Mouse (Mus musculus) spleen, adult 18-20 months (tissue): ENCODE data around the gene Ubr3.
"Not testable (repeated sequence)": the region's sequence is repeated elsewhere in the genome, so short reads cannot be mapped to it uniquely, and the experiment has no call there.

ENCODE experiments used
- DNase-seq, 2 experiments: peaks; one replicate each; pipeline ENCODE4 v3.0.0; 2022; ENCODE audit warnings: mixed read lengths in 2 of 2

Gene Ubr3

GRCm38 (mm10) chr2:69897039-69897617 lies at the start of gene Ubr3:
Gene Ubr3 (plus strand): TSS chr2:69897246.
- peak; percentile 96 to 99 for DNase-seq

GRCm38 (mm10) chr2:69849215-69849614 lies 47.8 kb upstream of the Ubr3 start:
- no peak for DNase-seq

DNA sequence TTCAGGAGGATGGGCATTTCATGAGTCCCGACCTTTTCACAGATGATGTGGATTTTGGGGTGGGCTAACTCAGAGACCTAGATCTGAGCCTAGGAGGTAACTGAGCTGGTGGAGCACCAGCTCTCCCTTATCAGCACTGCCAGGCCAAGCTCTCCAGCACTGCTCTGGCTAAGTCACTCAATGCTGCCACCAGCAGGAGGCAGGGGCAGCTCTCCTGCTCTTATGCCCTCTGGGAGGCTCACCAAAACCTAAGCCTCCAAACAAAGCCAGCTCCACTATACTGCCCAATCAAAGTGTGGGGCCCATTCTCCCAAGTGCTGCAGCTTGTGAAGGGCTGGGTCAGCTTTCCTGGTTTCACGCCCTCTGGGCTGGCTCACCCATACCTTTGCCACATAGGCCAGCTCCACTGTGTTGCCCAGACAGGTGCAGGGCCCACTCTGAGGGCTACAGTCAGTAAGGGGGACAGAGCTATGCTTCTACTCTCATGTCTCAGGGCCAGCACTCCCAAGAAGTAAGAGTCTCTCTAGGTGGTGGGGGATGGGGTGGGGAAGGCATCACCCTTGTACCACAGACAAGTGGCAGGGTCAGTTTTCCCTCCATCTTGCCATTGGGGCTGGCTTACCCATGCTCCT lies 45.5 kb upstream of the Ubr3 start:
- DNase-seq = no peak

DNA sequence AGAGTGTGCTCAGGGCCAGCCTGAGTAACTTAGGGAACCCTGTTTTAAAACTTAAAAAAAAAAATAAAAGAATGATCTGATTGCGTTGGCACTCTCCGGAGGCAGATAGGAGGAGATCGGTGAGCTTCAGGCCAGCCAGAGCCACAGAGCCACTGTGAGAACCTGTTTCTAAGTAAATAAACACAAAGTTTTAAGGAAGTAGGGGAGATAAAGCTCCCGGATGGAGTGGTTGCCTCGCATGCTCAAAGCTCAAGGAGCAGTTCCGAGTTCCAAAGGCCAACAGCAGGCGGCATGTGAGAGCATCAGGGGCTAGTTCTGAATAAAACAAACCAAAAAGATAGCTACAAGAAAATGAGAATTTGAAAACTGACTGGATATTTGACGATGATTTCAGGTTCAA lies 40.7 kb upstream of the Ubr3 start:
- DNase-seq = no peak

DNA sequence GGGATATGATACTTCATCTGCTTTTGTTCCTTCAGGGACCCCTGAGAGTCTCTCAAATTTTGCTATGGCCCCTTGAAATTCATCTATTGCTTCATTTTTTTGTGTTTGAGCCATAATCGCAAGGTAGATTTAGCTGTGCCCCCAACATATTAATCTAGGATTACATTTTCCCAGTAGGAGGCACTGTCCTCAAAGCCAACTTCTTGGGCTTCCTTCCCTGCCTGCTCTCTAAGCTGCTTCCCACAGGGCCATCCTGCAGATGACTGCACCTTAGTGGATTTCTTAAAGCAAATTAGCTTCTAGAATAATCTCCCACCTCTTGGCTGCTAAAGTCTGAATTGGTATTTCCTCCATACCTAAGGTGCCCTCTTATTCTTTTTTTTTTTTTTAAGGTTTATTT lies 39.2 kb upstream of the Ubr3 start:
- DNase-seq = no peak

- peak; percentile 26 to 31 for DNase-seq
These were observed 36.0 kb upstream of the Ubr3 start for GRCm38 (mm10) chr2:69860972-69861452.

- peak; percentile 86 to 93 for DNase-seq
These were observed 35.5 kb upstream of the Ubr3 start, which contains the start of gene Ssb for GRCm38 (mm10) chr2:69861485-69862091. Gene Ssb (plus strand): TSS chr2:69861562.

GRCm38 (mm10) chr2:69862117-69862657 lies 34.9 kb upstream of the Ubr3 start:
- no peak for DNase-seq

DNA sequence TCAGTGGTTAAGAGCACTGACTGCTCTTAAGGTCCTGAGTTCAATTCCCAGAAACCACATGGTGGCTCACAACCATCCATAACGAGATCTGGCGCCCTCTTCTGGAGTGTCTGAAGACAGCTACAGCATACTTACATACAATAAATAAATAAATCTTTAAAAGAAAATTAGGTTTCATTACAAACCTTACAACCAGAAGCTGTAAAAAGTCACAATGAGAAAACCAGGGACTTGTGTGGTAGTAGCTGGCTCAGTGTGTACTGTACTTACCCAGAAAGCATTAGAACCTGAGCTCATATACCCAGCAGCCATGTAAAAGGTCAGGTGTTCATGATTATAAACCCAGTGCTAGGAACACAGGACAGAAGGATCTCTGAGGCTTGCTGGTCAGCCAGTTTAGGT lies 13.1 kb upstream of the Ubr3 start:
- DNase-seq = peak in 1 of 2 experiments; percentile 6

- no peak for DNase-seq
These were observed 12.5 kb upstream of the Ubr3 start for GRCm38 (mm10) chr2:69884581-69884980.

- DNase-seq = no peak
These were observed 12.0 kb upstream of the Ubr3 start for GRCm38 (mm10) chr2:69885050-69885449.

DNA sequence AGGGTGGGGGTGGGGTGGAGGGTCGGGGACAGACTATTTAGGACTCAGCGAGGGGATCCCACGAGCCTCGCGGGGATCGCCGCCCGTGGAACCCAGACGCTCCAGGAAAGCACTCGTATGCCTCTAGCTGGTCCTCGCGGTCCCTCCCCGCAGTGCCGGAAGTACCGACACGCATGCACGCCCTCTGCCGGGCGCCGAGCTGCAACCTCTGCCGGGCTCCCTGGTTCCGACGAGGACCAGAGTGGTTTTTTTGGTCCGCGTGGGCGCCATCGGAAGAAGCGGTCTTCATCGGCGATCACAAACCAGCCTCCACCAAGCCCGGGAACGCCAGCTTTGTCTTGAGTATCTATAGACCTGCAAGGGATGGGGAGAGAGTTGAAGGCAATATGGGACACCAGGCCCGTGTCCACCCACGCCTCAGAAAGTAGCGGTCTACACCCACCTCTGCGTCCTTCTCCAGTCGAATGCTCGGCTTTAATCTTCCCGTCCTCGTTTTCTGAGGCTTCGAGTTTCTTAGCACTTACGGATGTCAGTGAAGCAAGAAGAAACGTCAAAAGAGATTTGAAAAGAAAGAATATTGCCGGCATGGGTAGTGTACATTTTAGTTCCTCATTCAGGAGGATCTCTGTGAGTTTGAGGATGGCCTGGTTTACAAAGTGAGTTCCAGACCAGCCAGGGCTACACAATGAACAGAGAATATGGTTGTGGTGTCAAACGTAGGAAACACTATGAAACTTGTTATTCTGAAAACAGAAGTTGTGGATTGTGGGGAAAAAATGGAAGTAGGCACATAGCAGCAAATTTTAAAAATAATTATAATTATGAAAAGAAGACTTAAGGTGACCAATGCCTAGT lies 11.4 kb upstream of the Ubr3 start, which contains the start of gene Mettl5:
TSS of gene Mettl5 (minus strand) at position 165 of the 855 bp plus-strand sequence.
- DNase-seq = peak; percentile 80 to 90

DNA sequence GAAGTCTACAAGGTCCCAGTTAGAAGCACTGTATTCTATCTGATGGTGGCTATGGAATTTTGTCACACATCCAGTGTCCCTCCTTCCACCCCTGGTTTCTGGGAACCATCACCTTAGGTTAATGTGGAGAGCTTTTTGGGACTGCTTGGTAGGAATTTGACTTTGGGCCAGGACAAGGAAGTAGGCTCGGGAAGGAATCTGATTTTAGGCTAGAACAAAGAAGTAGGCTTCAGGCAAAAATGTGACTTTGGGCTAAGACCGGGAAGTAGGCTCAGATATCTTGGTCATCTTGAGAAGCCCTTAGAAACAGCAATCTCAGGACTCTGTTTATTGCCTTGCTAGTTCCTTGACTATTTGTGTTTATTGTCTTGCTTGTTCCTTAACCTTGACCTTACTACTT lies 8.1 kb upstream of the Ubr3 start:
- DNase-seq = no peak

DNA sequence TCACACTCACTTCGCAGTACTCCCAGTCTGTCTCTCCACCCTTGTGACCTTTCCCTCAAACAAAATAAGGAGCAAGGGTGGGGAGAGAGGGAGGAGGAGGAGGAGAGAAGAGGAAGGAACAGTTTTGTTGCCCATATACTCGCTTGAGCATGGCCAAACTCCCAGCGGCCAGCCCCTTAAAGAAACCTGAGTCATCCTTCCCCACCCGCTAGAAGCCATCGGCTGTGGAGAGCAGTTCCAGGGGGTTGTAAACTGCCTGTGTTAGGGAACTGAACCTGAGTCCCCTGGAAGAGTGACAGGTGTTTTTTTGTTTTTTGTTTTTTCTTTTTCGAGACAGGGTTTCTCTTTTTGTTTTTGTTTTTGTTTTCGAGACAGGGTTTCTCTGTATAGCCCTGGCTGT lies 6.2 kb upstream of the Ubr3 start:
- no peak for DNase-seq

DNA sequence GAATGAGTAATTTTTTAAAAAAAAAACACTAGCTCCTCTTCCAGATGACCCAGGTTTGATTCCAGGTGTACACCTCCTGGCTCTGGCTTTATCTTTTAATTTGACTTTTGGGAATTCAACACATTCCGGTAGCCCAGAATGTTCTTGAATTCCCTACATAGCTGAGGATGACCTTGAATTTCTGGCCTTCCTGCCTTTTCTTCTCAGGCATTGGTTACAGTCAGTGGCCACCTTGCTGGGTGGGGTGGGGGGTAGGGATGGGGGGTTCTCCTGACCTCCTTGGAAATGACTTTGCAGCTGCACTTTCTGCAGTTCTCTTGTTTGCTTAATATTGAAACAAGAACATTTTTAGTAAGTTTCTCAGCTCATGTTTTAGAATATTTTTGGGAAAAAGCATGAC lies 3.9 kb upstream of the Ubr3 start:
- DNase-seq = no peak

DNA sequence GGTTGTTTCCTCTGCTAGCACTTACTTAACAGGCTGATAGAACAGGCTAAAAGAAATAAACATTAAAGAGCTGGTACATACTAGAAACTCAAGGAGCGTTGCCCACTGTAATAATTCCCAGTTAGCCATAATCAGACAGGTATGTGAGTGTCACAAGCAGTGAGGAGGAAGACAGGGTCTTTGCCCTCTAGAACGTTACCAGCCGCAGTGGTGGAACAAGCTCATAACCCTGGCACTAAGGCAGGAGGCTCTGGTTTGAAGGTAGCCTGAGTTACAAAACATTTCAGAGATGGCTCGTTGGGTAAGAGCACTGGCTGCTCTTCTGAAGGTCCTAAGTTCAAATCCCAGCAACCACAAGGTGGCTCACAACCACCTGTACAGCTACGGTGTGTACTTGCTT lies 3.2 kb upstream of the Ubr3 start:
- no peak for DNase-seq

DNA sequence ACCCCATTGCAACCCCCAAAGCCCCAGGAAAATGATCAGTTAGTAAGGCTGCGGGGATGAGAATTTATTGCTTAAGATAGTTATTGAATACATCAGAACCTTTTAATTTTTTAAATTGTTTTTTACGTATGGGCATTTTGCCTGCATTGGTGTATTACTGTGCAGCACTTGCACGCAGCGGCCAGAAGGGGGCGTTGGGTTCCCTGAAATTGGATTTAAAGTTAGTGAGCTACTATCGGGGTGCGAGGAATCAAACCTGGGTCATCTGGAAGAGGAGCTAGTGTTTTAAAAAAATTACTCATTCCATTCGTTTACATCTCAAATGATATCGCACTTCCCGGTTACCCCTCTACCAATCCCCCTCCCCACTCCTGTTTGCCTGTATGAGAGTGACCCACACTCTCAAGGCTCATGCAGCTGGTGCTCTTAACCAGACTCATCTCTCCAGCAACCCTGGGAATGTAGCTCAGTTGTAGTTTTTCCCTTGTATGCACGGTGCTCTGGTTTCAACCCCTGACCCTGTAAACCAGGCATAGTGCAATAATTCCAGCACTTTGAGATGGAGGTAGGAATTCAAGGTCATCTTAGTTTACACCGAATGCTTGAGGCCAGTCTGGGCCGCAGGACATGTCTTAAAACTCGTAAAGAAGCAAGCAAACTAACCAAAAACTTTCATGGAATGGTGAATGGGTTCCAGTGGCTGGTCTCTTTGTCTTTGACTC lies 1.4 kb upstream of the Ubr3 start:
- DNase-seq = no peak

DNA sequence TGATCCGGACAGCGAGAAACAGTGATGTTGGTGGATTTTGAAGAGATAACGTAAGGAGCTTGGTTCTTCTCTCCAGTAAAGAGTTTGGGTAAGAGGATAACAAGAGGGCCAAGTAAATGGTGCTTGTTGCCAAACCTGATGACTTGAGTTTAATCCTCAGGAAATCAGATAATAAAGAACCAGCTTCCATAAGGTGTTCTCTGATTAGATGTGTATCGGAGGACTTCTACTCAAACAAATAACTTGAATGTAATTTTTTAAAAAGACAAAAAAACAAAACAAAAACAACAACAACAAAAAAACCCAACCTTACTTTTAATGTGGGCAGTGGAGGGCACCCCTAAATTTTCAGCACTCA lies 843 bp upstream of the Ubr3 start:
- DNase-seq = no peak

DNA sequence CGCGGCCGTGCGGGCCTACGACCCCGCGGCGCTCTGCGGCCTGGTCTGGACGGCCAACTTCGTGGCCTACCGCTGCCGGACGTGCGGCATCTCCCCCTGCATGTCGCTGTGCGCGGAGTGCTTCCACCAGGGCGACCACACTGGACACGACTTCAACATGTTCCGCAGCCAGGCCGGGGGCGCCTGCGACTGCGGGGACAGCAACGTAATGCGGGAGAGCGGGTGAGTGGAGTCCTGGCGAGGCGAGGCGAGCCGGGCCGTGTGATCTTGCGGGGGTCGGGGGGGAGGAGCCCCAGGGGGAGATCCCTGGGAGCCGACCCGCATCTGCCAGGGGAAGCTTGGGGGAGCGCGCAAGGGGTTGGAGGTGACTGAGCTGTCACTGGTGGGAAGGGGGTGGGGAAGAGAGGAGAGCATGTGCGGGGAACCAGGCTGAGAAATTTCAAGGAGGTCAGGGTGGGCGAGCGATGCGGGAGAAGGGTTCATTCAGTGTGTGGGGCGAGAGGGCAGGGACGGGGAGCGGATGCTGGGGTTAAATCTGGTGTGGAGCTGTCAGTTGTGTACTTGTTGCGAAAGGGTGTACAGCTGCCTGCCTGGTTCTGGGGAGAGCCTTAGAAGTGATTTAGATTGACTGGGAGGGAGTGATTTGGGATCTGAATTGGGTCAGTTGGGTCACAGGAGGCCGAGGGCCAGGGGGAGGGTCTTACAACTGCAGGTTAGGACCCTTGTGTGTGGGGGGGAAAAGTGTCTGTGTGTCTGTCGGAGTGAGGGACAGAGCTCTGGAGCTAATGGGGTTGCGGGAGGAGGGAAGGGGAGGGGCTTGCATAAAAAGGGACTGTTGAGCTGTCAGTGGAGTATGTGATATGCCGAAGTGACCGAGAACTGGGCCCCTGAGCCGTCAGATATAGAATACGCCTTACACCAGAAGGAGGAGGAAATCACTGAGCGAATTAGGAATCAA lies 851 bp downstream of the Ubr3 start:
- DNase-seq = peak; percentile 34 to 52

GRCm38 (mm10) chr2:69903541-69903940 lies 6.5 kb downstream of the Ubr3 start:
- DNase-seq = no peak

- not testable (repeated sequence) for DNase-seq
These were observed 10.3 kb downstream of the Ubr3 start for GRCm38 (mm10) chr2:69907394-69907793.
